Mouse (Mus musculus): ENCODE data around the gene Ntf5. TPM values are rescaled to one million over a fixed set of nuclear protein-coding genes. Genes with fewer than 3 reads are reported as not detected.
A peak's percentile ranks its signal among the peaks of the same experiment; 100 is the strongest.

Gene Ntf5
- 0.57 and 0.65 TPM in 2 replicates for polyA plus RNA-seq (2016; fragmentation: Nextera tagmentation; extraction: Ambion mirVana)

- no peak within 1 kb of the TSS for H3K27ac ChIP-seq
- peaks cover 97% of the 10 kb centered on the region for H3K27me3 ChIP-seq (replicated peaks)
- peak within 1 kb of the TSS; percentile 43 for H3K4me3 ChIP-seq
- peak; percentile 35; the same call in 1 of the 2 replicates for ATAC-seq (ENCODE audit: low FRiP score, low read depth)
- H3K4me2 ChIP-seq (replicated peaks): peak within 1 kb of the TSS; percentile 82
- 3% methylated on average over 45 of the region's 45 CpGs for WGBS
- H3K36me3 ChIP-seq: no peaks in the 10 kb centered on the region
- no peaks in the 10 kb centered on the region for H3K9me3 ChIP-seq
- H3K4me1 ChIP-seq: peaks cover 16% of the 10 kb centered on the region
- peak within 1 kb of the TSS; percentile 56 for H3K9ac ChIP-seq
Measured at GRCm38 (mm10) chr7:45413113-45413863, at the start of gene Ntf5. Gene Ntf5, plus strand, starts transcription at chr7:45413695.

- Histone ChIP-seq H3K4me2 (replicated peaks) (no peak overlapping the region), H3K9me3 (no peaks in the 10 kb centered on the region), H3K4me1 (peaks cover 38% of the 10 kb centered on the region), H3K36me3 (peaks cover 3% of the 10 kb centered on the region), H3K4me3 (no peak overlapping the region), H3K27me3 (replicated peaks) (peaks cover 42% of the 10 kb centered on the region), H3K9ac (no peak overlapping the region; the same call in 1 of the 2 replicates), H3K27ac (no peak overlapping the region)
- no peak for ATAC-seq (ENCODE audit: low FRiP score, low read depth)
- 91% methylated on average over 2 of the region's 2 CpGs for WGBS
Measured at GRCm38 (mm10) chr7:45363983-45364382, 49.5 kb upstream of the Ntf5 start.

- ATAC-seq (ENCODE audit: low FRiP score, low read depth): peak; percentile 10; the same call in 1 of the 2 replicates
- Histone ChIP-seq H3K9me3 (no peaks in the 10 kb centered on the region), H3K9ac (peak overlapping the region; percentile 84), H3K4me2 (replicated peaks) (peak overlapping the region; percentile 83), H3K27me3 (replicated peaks) (peaks cover 48% of the 10 kb centered on the region), H3K4me1 (peaks cover 51% of the 10 kb centered on the region), H3K36me3 (no peaks in the 10 kb centered on the region), H3K4me3 (peak overlapping the region; percentile 76), H3K27ac (no peak overlapping the region)
- 3% methylated on average over 35 of the region's 35 CpGs for WGBS
Measured at GRCm38 (mm10) chr7:45365742-45366651, 47.5 kb upstream of the Ntf5 start.

- peak within 1 kb of the TSS; percentile 62 for H3K27ac ChIP-seq
- no peaks in the 10 kb centered on the region for H3K9me3 ChIP-seq
- peak within 1 kb of the TSS; percentile 84 for H3K9ac ChIP-seq
- H3K4me1 ChIP-seq: peaks cover 44% of the 10 kb centered on the region
- peak; percentile 19 for ATAC-seq (ENCODE audit: low FRiP score, low read depth)
- peak within 1 kb of the TSS; percentile 83 for H3K4me2 ChIP-seq (replicated peaks)
- H3K4me3 ChIP-seq: peak within 1 kb of the TSS; percentile 76
- under 1% methylated on average over 25 of the region's 26 CpGs for WGBS
- peaks cover 48% of the 10 kb centered on the region for H3K27me3 ChIP-seq (replicated peaks)
- no peaks in the 10 kb centered on the region for H3K36me3 ChIP-seq
Measured at GRCm38 (mm10) chr7:45366652-45367019, 46.9 kb upstream of the Ntf5 start, which contains the start of gene Ppfia3. Gene Ppfia3, minus strand, starts transcription at chr7:45367019.

GRCm38 (mm10) chr7:45367020-45367880 is 46.2 kb upstream of the Ntf5 start:
- Histone ChIP-seq H3K4me3 (peak overlapping the region; percentile 76), H3K9ac (peak overlapping the region; percentile 84), H3K36me3 (peaks cover under 1% of the 10 kb centered on the region; the same call in 1 of the 2 replicates), H3K27ac (peak overlapping the region; percentile 62), H3K27me3 (replicated peaks) (peaks cover 47% of the 10 kb centered on the region), H3K9me3 (no peaks in the 10 kb centered on the region), H3K4me1 (peaks cover 38% of the 10 kb centered on the region), H3K4me2 (replicated peaks) (peak overlapping the region; percentile 83)
- WGBS: under 1% methylated on average over 70 of the region's 70 CpGs
- ATAC-seq (ENCODE audit: low FRiP score, low read depth): peak; percentile 88

GRCm38 (mm10) chr7:45368178-45368577 is 45.3 kb upstream of the Ntf5 start:
- Histone ChIP-seq H3K9ac (peak overlapping the region; percentile 71), H3K4me1 (peaks cover 33% of the 10 kb centered on the region), H3K27me3 (replicated peaks) (peaks cover 40% of the 10 kb centered on the region), H3K27ac (no peak overlapping the region), H3K4me2 (replicated peaks) (peak overlapping the region; percentile 83), H3K9me3 (no peaks in the 10 kb centered on the region), H3K36me3 (peaks cover 9% of the 10 kb centered on the region), H3K4me3 (peak overlapping the region; percentile 76)
- 80% methylated on average over 15 of the region's 15 CpGs for WGBS
- ATAC-seq (ENCODE audit: low FRiP score, low read depth): no peak

- H3K9ac ChIP-seq: no peak overlapping the region
- peaks cover 31% of the 10 kb centered on the region for H3K27me3 ChIP-seq (replicated peaks)
- 74% methylated on average over 16 of the region's 16 CpGs for WGBS
- peak overlapping the region; percentile 95; the same call in 1 of the 2 replicates for H3K4me2 ChIP-seq (replicated peaks)
- no peak overlapping the region for H3K4me3 ChIP-seq
- no peaks in the 10 kb centered on the region for H3K9me3 ChIP-seq
- peaks cover 18% of the 10 kb centered on the region for H3K36me3 ChIP-seq
- H3K4me1 ChIP-seq: peaks cover 33% of the 10 kb centered on the region
- no peak for ATAC-seq (ENCODE audit: low FRiP score, low read depth)
- H3K27ac ChIP-seq: no peak overlapping the region
Measured at GRCm38 (mm10) chr7:45369022-45369745, 44.3 kb upstream of the Ntf5 start.

GRCm38 (mm10) chr7:45369836-45370474 is 43.5 kb upstream of the Ntf5 start:
- Histone ChIP-seq H3K27me3 (replicated peaks) (peaks cover 30% of the 10 kb centered on the region), H3K4me2 (replicated peaks) (peak overlapping the region; percentile 95), H3K36me3 (peaks cover 22% of the 10 kb centered on the region), H3K9ac (peak overlapping the region; percentile 52), H3K4me3 (peak overlapping the region; percentile 42), H3K9me3 (no peaks in the 10 kb centered on the region), H3K4me1 (peaks cover 33% of the 10 kb centered on the region), H3K27ac (no peak overlapping the region)
- ATAC-seq (ENCODE audit: low FRiP score, low read depth): no peak
- WGBS: 10% methylated on average over 52 of the region's 52 CpGs

- Histone ChIP-seq H3K36me3 (peaks cover 28% of the 10 kb centered on the region), H3K27me3 (replicated peaks) (peaks cover 28% of the 10 kb centered on the region), H3K9ac (peak within 1 kb of the TSS; percentile 52), H3K4me2 (replicated peaks) (peak within 1 kb of the TSS; percentile 95), H3K4me3 (peak within 1 kb of the TSS; percentile 42), H3K9me3 (no peaks in the 10 kb centered on the region), H3K27ac (no peak within 1 kb of the TSS), H3K4me1 (peaks cover 28% of the 10 kb centered on the region)
- ATAC-seq (ENCODE audit: low FRiP score, low read depth): peak; percentile 29
- WGBS: 13% methylated on average over 28 of the region's 28 CpGs
Measured at GRCm38 (mm10) chr7:45370475-45371311, 42.8 kb upstream of the Ntf5 start, which contains the start of gene Lin7b. Gene Lin7b, minus strand, starts transcription at chr7:45370583.

GRCm38 (mm10) chr7:45372371-45372770 is 41.1 kb upstream of the Ntf5 start:
- ATAC-seq (ENCODE audit: low FRiP score, low read depth): no peak
- H3K27me3 ChIP-seq (replicated peaks): peaks cover 24% of the 10 kb centered on the region
- H3K36me3 ChIP-seq: peaks cover 45% of the 10 kb centered on the region
- 86% methylated on average over 5 of the region's 5 CpGs for WGBS
- no peak overlapping the region for H3K4me3 ChIP-seq
- H3K9me3 ChIP-seq: no peaks in the 10 kb centered on the region
- H3K4me2 ChIP-seq (replicated peaks): no peak overlapping the region
- H3K4me1 ChIP-seq: peaks cover 22% of the 10 kb centered on the region
- H3K27ac ChIP-seq: no peak overlapping the region
- no peak overlapping the region for H3K9ac ChIP-seq
